Mouse (Mus musculus): ENCODE results near the gene Cenpf. TPM values are rescaled to one million over a fixed set of nuclear protein-coding genes. Genes with fewer than 3 reads are reported as not detected.

Gene Cenpf
- total RNA-seq (2015; ENCODE audit: low replicate concordance) (411 and 449 TPM in 2 replicates), total RNA-seq (2017; ENCODE audit: low replicate concordance) (652 and 695 TPM in 2 replicates)

- ATAC-seq (replicated peaks; ENCODE audit: low FRiP score, poor library complexity, severe bottlenecking): peak; percentile 98
Observed at GRCm38 (mm10) chr1:189687654-189688387, at the start of gene Cenpf. Cenpf (minus strand) TSS chr1:189688086.

- ATAC-seq (replicated peaks; ENCODE audit: low FRiP score, poor library complexity, severe bottlenecking): no peak
Observed at GRCm38 (mm10) chr1:189732156-189732555, 44.3 kb upstream of the Cenpf start.

- ATAC-seq (replicated peaks; ENCODE audit: low FRiP score, poor library complexity, severe bottlenecking): no peak
Observed at GRCm38 (mm10) chr1:189731697-189732096, 43.8 kb upstream of the Cenpf start.

GRCm38 (mm10) chr1:189729141-189729815 lies 41.4 kb upstream of the Cenpf start:
- ATAC-seq (replicated peaks; ENCODE audit: low FRiP score, poor library complexity, severe bottlenecking): no peak

GRCm38 (mm10) chr1:189728784-189729115 lies 40.9 kb upstream of the Cenpf start:
- ATAC-seq (replicated peaks; ENCODE audit: low FRiP score, poor library complexity, severe bottlenecking): no peak

- no peak for ATAC-seq (replicated peaks; ENCODE audit: low FRiP score, poor library complexity, severe bottlenecking)
Observed at GRCm38 (mm10) chr1:189727884-189728783, 40.2 kb upstream of the Cenpf start, which contains the start of gene Ptpn14. Ptpn14 (plus strand) TSS chr1:189728268.

GRCm38 (mm10) chr1:189727346-189727883 lies 39.5 kb upstream of the Cenpf start:
- ATAC-seq (replicated peaks; ENCODE audit: low FRiP score, poor library complexity, severe bottlenecking): no peak

- ATAC-seq (replicated peaks; ENCODE audit: low FRiP score, poor library complexity, severe bottlenecking): no peak
Observed at GRCm38 (mm10) chr1:189726121-189726520, 38.2 kb upstream of the Cenpf start.

GRCm38 (mm10) chr1:189718600-189718999 lies 30.7 kb upstream of the Cenpf start:
- no peak for ATAC-seq (replicated peaks; ENCODE audit: low FRiP score, poor library complexity, severe bottlenecking)

- no peak for ATAC-seq (replicated peaks; ENCODE audit: low FRiP score, poor library complexity, severe bottlenecking)
Observed at GRCm38 (mm10) chr1:189717546-189717945, 29.7 kb upstream of the Cenpf start.

GRCm38 (mm10) chr1:189715915-189716797 lies 28.3 kb upstream of the Cenpf start:
- no peak for ATAC-seq (replicated peaks; ENCODE audit: low FRiP score, poor library complexity, severe bottlenecking)

- ATAC-seq (replicated peaks; ENCODE audit: low FRiP score, poor library complexity, severe bottlenecking): no peak
Observed at GRCm38 (mm10) chr1:189709001-189709400, 21.1 kb upstream of the Cenpf start.

GRCm38 (mm10) chr1:189707419-189707818 lies 19.5 kb upstream of the Cenpf start:
- ATAC-seq (replicated peaks; ENCODE audit: low FRiP score, poor library complexity, severe bottlenecking): no peak

GRCm38 (mm10) chr1:189707014-189707413 lies 19.1 kb upstream of the Cenpf start:
- no peak for ATAC-seq (replicated peaks; ENCODE audit: low FRiP score, poor library complexity, severe bottlenecking)

- no peak for ATAC-seq (replicated peaks; ENCODE audit: low FRiP score, poor library complexity, severe bottlenecking)
Observed at GRCm38 (mm10) chr1:189706040-189706645, 18.3 kb upstream of the Cenpf start.

GRCm38 (mm10) chr1:189703591-189703990 lies 15.7 kb upstream of the Cenpf start:
- ATAC-seq (replicated peaks; ENCODE audit: low FRiP score, poor library complexity, severe bottlenecking): no peak

- no peak for ATAC-seq (replicated peaks; ENCODE audit: low FRiP score, poor library complexity, severe bottlenecking)
Observed at GRCm38 (mm10) chr1:189703156-189703555, 15.3 kb upstream of the Cenpf start.

- peak; percentile 79 for ATAC-seq (replicated peaks; ENCODE audit: low FRiP score, poor library complexity, severe bottlenecking)
Observed at GRCm38 (mm10) chr1:189700990-189701389, 13.1 kb upstream of the Cenpf start.

GRCm38 (mm10) chr1:189700186-189700585 lies 12.3 kb upstream of the Cenpf start:
- no peak for ATAC-seq (replicated peaks; ENCODE audit: low FRiP score, poor library complexity, severe bottlenecking)
